Mouse (Mus musculus) duodenum, adult 2 months (tissue): ENCODE results near the gene Smco4. TPM values are rescaled to one million over a fixed set of nuclear protein-coding genes. Genes with fewer than 3 reads are reported as not detected.

Experiments
- polyA plus RNA-seq: library from polyadenylated mRNA; depleted of rRNA; stranded (reverse); fragments of >200 nt; gene quantifications from 2 replicates; pipeline ENCODE4 v1.2.3, GENCODE M21; 2012; ENCODE audit warnings: low replicate concordance; rRNA removed

Smco4 gene
- polyA plus RNA-seq = 4.3 and 9.7 TPM in 2 replicates

GRCm38 (mm10) chr9:15493235-15493924 lies at the start of gene Smco4:
TSS of gene Smco4 (plus strand) at chr9:15493432.

Other genes with a start within 250 kb of the Smco4 start
- gene Med17, start 213.5 kb upstream of the Smco4 start, polyA plus RNA-seq = 12.9 and 15.3 TPM in 2 replicates
- 3.4 and 4.5 TPM in 2 replicates for gene Taf1d, start 187.2 kb upstream of the Smco4 start, polyA plus RNA-seq
- gene 4931406C07Rik, start 187.0 kb upstream of the Smco4 start, polyA plus RNA-seq = 11.7 and 15.1 TPM in 2 replicates
- 0.24 and 0.78 TPM in 2 replicates for gene Cep295, start 135.6 kb upstream of the Smco4 start, polyA plus RNA-seq
- gene Deup1, start 134.5 kb downstream of the Smco4 start, polyA plus RNA-seq = not detected in 2 replicates
- 0.14 and 0.43 TPM in 2 replicates for gene Slc36a4, start 216.3 kb downstream of the Smco4 start, polyA plus RNA-seq